Mouse (Mus musculus): ENCODE data around the gene Ror1.
A peak's percentile ranks its signal among the peaks of the same experiment; 100 is the strongest.

The Ror1 gene

GRCm38 (mm10) chr4:100095685-100096595 is at the start of gene Ror1:
Ror1 (plus strand) TSS chr4:100095791.
- peak; percentile 97 for DNase-seq (ENCODE audit: extremely low spot score)

GRCm38 (mm10) chr4:100047066-100047465 is 48.5 kb upstream of the Ror1 start:
- DNase-seq (ENCODE audit: extremely low spot score): no peak

- DNase-seq (ENCODE audit: extremely low spot score): no peak
Observed at GRCm38 (mm10) chr4:100048351-100048950, 47.1 kb upstream of the Ror1 start.

- DNase-seq (ENCODE audit: extremely low spot score): no peak
Observed at GRCm38 (mm10) chr4:100051767-100052166, 43.8 kb upstream of the Ror1 start.

- DNase-seq (ENCODE audit: extremely low spot score): no peak
Observed at GRCm38 (mm10) chr4:100052258-100052657, 43.3 kb upstream of the Ror1 start.

GRCm38 (mm10) chr4:100056046-100056445 is 39.5 kb upstream of the Ror1 start:
- DNase-seq (ENCODE audit: extremely low spot score): no peak

- no peak for DNase-seq (ENCODE audit: extremely low spot score)
Observed at GRCm38 (mm10) chr4:100056446-100056845, 39.1 kb upstream of the Ror1 start.

GRCm38 (mm10) chr4:100057381-100057780 is 38.2 kb upstream of the Ror1 start:
- no peak for DNase-seq (ENCODE audit: extremely low spot score)

- DNase-seq (ENCODE audit: extremely low spot score): no peak
Observed at GRCm38 (mm10) chr4:100058631-100059030, 37.0 kb upstream of the Ror1 start.

- no peak for DNase-seq (ENCODE audit: extremely low spot score)
Observed at GRCm38 (mm10) chr4:100059811-100060210, 35.8 kb upstream of the Ror1 start.

GRCm38 (mm10) chr4:100061396-100062066 is 34.1 kb upstream of the Ror1 start:
- DNase-seq (ENCODE audit: extremely low spot score): no peak

- no peak for DNase-seq (ENCODE audit: extremely low spot score)
Observed at GRCm38 (mm10) chr4:100065686-100066085, 29.9 kb upstream of the Ror1 start.

GRCm38 (mm10) chr4:100070101-100070500 is 25.5 kb upstream of the Ror1 start:
- DNase-seq (ENCODE audit: extremely low spot score): no peak

GRCm38 (mm10) chr4:100096596-100097181 is 1.1 kb downstream of the Ror1 start:
- DNase-seq (ENCODE audit: extremely low spot score): peak; percentile 64

- no peak for DNase-seq (ENCODE audit: extremely low spot score)
Observed at GRCm38 (mm10) chr4:100097364-100097979, 1.9 kb downstream of the Ror1 start.

GRCm38 (mm10) chr4:100101066-100101820 is 5.7 kb downstream of the Ror1 start:
- DNase-seq (ENCODE audit: extremely low spot score): no peak

GRCm38 (mm10) chr4:100101844-100102243 is 6.3 kb downstream of the Ror1 start:
- DNase-seq (ENCODE audit: extremely low spot score): no peak

GRCm38 (mm10) chr4:100104241-100104640 is 8.7 kb downstream of the Ror1 start:
- no peak for DNase-seq (ENCODE audit: extremely low spot score)

GRCm38 (mm10) chr4:100107593-100107992 is 12.0 kb downstream of the Ror1 start:
- no peak for DNase-seq (ENCODE audit: extremely low spot score)

GRCm38 (mm10) chr4:100108551-100108950 is 13.0 kb downstream of the Ror1 start:
- DNase-seq (ENCODE audit: extremely low spot score): no peak

- DNase-seq (ENCODE audit: extremely low spot score): no peak
Observed at GRCm38 (mm10) chr4:100114148-100114547, 18.6 kb downstream of the Ror1 start.
